Mouse (Mus musculus) kidney, postnatal 14 days (tissue): ENCODE results near the gene Tmem41a.

Experiments
- DNase-seq: peaks from one replicate; pipeline ENCODE4 v3.0.0; 2022; ENCODE audit warnings: mixed read lengths

Gene Tmem41a

DNA sequence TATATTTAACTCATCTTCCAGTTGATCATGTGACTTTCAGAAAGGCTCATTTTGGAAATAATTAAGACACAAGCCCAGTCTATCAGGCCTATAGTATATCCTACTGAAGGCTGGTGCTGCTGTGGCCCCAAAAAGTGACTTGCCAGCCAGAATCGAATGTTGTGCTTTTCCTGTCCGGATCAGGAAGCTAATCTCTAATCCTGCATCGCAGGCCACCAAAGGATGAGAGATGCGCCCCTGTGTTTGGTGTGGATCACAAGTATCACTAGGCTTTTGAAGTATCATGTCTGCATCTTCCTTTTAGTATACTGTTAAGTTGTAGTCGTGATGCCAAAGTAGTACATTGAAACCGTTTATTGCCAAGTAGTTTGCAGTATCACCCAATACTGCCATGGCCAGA, 53.5 kb downstream of the Tmem41a start:
- DNase-seq = no peak

DNA sequence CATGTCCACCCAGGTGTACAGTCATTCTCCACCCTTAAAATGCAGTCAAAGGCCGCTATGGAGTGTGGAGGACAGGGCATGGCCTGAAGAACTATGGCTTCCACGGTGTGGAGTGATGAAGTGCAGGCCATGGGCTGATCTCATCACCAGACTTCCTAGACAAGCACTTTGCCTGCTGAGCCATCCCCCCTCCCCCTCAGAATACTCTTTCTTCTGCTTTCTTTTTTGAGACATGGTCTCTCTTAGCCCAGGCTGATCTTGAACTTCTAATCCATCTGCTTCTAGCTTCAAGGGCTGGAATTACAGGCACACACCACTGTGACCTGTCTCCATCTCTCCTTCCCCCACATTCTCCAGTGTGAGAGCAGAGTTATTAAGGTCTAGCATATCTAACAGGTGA, 59.8 kb downstream of the Tmem41a start:
- DNase-seq = no peak
